Mouse (Mus musculus): ENCODE data around the gene Grb2. TPM values are rescaled to one million over a fixed set of nuclear protein-coding genes. Genes with fewer than 3 reads are reported as not detected.

The Grb2 gene
- polyA plus RNA-seq, 1 experiment from 2014 or later, result 79.6 TPM

GRCm38 (mm10) chr11:115734041-115734686 lies 25.8 kb upstream of the Grb2 start:
- H3K27ac ChIP-seq, result no peak overlapping the region
- WGBS, result 76% methylated on average over 11 of the region's 11 CpGs

DNA sequence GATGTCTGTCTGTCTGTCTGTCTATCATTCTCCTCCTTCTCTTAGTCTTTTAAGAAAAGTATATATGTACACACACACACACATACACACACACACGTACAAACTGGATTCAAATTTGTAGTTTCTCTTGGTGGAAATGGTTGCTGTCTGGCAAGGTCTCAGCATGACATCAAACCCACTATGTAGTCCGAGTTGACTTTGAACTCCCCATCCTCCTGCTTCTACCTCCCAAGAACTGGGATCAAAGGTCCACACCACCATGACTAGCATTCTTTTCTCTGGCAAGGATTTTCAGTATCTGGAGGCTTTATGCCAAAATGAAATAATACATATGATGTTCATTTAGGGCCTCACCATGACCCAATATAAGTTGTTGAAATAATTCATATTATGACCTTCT lies 14.8 kb upstream of the Grb2 start:
- no peaks in the 10 kb centered on the region for H3K9me3 ChIP-seq
- H3K27ac ChIP-seq, result 0 out of 2 replicates have a peak overlapping the region, but pooled peaks have one; percentile 30
- peaks cover 3% of the 10 kb centered on the region; the same call in 1 of the 2 replicates for H3K4me1 ChIP-seq
- H3K27me3 ChIP-seq (ENCODE audit: poor library complexity, severe bottlenecking), result no peaks in the 10 kb centered on the region
- no peak overlapping the region for H3K4me3 ChIP-seq
- WGBS, result 82% methylated on average over 2 of the region's 2 CpGs
- no peaks in the 10 kb centered on the region for H3K36me3 ChIP-seq (replicated peaks)
- DNase-seq (ENCODE audit: extremely low spot score, low spot score), result no peak

More at GRCm38 (mm10) chr11:115734041-115734686, 25.8 kb upstream of the Grb2 start:
- H3K4me3 ChIP-seq, result no peak overlapping the region
- H3K9me3 ChIP-seq, result no peaks in the 10 kb centered on the region
- no peaks in the 10 kb centered on the region for H3K36me3 ChIP-seq (replicated peaks)
- no peaks in the 10 kb centered on the region for H3K27me3 ChIP-seq (ENCODE audit: poor library complexity, severe bottlenecking)
- no peak for DNase-seq (ENCODE audit: extremely low spot score, low spot score)
- H3K4me1 ChIP-seq, result peaks cover 23% of the 10 kb centered on the region

DNA sequence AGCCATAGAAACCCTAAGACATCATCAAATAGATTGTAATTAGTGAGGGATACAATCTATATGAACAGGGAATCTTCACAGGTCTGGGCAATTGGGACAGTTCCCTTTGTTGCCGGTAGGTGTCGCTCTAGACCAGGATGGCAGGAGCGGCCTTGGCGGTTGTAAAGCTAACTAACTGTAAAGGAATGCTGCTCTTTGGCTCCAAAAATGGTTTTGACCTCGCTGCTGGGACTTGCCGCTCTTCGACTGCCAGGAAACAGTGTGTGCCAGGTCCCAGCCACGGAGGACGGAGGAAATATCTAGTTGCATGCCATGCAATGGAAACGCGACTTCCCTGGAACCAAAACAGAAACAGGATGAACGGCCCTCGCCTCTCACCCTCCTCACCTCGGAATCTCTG lies 14.2 kb upstream of the Grb2 start:
- Histone ChIP-seq H3K27ac (peak overlapping the region; percentile 30; the same call in 1 of the 2 replicates), H3K9me3 (no peaks in the 10 kb centered on the region), H3K4me3 (peak overlapping the region; percentile 29; the same call in 1 of the 2 replicates), H3K36me3 (replicated peaks) (no peaks in the 10 kb centered on the region), H3K4me1 (peaks cover 3% of the 10 kb centered on the region; the same call in 1 of the 2 replicates), H3K27me3 (ENCODE audit: poor library complexity, severe bottlenecking) (no peaks in the 10 kb centered on the region)
- WGBS, result 20% methylated on average over 14 of the region's 14 CpGs
- DNase-seq (ENCODE audit: extremely low spot score, low spot score), result peak; percentile 82

- DNase-seq (ENCODE audit: extremely low spot score, low spot score), result no peak
- no peaks in the 10 kb centered on the region for H3K27me3 ChIP-seq (ENCODE audit: poor library complexity, severe bottlenecking)
- H3K27ac ChIP-seq, result no peak overlapping the region
- H3K4me1 ChIP-seq, result peaks cover 3% of the 10 kb centered on the region; the same call in 1 of the 2 replicates
- no peaks in the 10 kb centered on the region for H3K9me3 ChIP-seq
- no peak overlapping the region for H3K4me3 ChIP-seq
- no peaks in the 10 kb centered on the region for H3K36me3 ChIP-seq (replicated peaks)
- WGBS, result 61% methylated on average over 8 of the region's 8 CpGs
Observed at GRCm38 (mm10) chr11:115717660-115718390, 9.4 kb upstream of the Grb2 start.

- DNase-seq (ENCODE audit: extremely low spot score, low spot score), result no peak
- WGBS, result 79% methylated on average over 15 of the region's 15 CpGs
- H3K36me3 ChIP-seq (replicated peaks), result no peaks in the 10 kb centered on the region
- no peaks in the 10 kb centered on the region for H3K27me3 ChIP-seq (ENCODE audit: poor library complexity, severe bottlenecking)
- no peaks in the 10 kb centered on the region for H3K4me1 ChIP-seq
- no peak overlapping the region for H3K27ac ChIP-seq
- no peak overlapping the region for H3K4me3 ChIP-seq
- H3K9me3 ChIP-seq, result no peaks in the 10 kb centered on the region
Observed at GRCm38 (mm10) chr11:115716410-115717338, 8.3 kb upstream of the Grb2 start.

DNA sequence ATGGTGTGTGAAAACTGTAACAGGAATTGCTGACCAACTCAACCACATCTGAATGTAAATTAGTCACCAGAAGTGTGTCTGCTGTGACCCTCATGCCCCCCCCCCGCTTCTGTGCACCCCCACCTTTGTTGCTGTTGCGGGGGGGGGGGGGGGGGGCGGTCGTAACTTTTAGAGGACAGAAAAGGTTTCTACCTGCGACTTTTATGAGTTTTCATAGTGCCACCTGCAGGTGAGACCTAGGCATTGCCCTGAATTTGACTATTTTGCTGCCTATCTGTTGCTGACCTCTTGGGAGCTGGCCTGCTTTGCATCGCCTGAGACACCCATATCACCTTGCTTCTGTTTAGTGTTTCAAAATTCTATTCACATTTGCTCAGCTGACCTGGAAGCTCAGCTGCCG lies 6.1 kb upstream of the Grb2 start:
- no peak overlapping the region for H3K27ac ChIP-seq
- H3K4me3 ChIP-seq, result no peak overlapping the region
- H3K9me3 ChIP-seq, result no peaks in the 10 kb centered on the region
- H3K4me1 ChIP-seq, result peaks cover 9% of the 10 kb centered on the region
- H3K36me3 ChIP-seq (replicated peaks), result no peaks in the 10 kb centered on the region
- 10% methylated on average over 7 of the region's 7 CpGs for WGBS
- no peaks in the 10 kb centered on the region for H3K27me3 ChIP-seq (ENCODE audit: poor library complexity, severe bottlenecking)
- DNase-seq (ENCODE audit: extremely low spot score, low spot score), result peak; percentile 35

- Histone ChIP-seq H3K9me3 (no peaks in the 10 kb centered on the region), H3K36me3 (replicated peaks) (no peaks in the 10 kb centered on the region), H3K27ac (no peak overlapping the region), H3K4me3 (no peak overlapping the region), H3K4me1 (peaks cover 17% of the 10 kb centered on the region), H3K27me3 (ENCODE audit: poor library complexity, severe bottlenecking) (no peaks in the 10 kb centered on the region)
- DNase-seq (ENCODE audit: extremely low spot score, low spot score), result no peak
- WGBS, result 93% methylated on average over 3 of the region's 3 CpGs
Observed at GRCm38 (mm10) chr11:115713447-115713846, 5.0 kb upstream of the Grb2 start.

DNA sequence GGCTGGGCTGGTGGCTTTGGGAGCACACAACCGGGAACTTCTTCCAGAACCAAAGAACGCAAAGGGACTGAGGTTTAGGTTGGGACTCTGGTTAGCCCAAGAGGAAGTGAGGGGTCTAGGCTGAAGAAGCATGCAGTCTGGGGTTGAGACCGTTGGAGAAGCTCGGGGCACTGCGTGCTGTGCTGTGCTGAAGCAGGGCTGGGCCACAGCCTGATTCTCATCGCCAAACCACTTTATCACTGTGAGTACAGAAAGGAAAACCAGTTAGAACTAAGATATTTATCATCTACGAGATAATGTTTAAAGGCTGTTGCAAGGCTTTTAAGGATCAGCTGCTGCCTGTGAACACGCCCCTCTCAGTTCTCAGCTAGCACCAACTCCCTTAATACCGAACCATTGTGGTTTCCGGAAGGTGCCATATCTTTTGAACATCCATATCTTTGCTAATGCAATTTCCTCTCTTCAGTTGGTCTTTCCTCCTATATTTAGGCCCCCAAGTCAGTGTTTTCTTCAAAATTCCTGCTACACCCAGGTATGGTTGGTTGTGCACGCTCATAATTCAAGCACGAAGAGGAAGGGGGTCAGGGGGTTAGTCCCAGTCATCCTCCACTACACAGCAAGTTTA lies 4.4 kb upstream of the Grb2 start:
- WGBS, result 85% methylated on average over 12 of the region's 12 CpGs
- no peaks in the 10 kb centered on the region for H3K27me3 ChIP-seq (ENCODE audit: poor library complexity, severe bottlenecking)
- H3K27ac ChIP-seq, result no peak overlapping the region
- H3K4me1 ChIP-seq, result peaks cover 19% of the 10 kb centered on the region
- no peaks in the 10 kb centered on the region for H3K36me3 ChIP-seq (replicated peaks)
- no peaks in the 10 kb centered on the region for H3K9me3 ChIP-seq
- no peak for DNase-seq (ENCODE audit: extremely low spot score, low spot score)
- no peak overlapping the region for H3K4me3 ChIP-seq

GRCm38 (mm10) chr11:115712268-115712667 lies 3.9 kb upstream of the Grb2 start:
- Histone ChIP-seq H3K9me3 (no peaks in the 10 kb centered on the region), H3K4me3 (no peak overlapping the region), H3K27ac (no peak overlapping the region), H3K4me1 (peaks cover 23% of the 10 kb centered on the region), H3K36me3 (replicated peaks) (no peaks in the 10 kb centered on the region), H3K27me3 (ENCODE audit: poor library complexity, severe bottlenecking) (no peaks in the 10 kb centered on the region)
- DNase-seq (ENCODE audit: extremely low spot score, low spot score), result no peak
- 63% methylated on average over 2 of the region's 2 CpGs for WGBS

GRCm38 (mm10) chr11:115711133-115711532 lies 2.7 kb upstream of the Grb2 start:
- H3K27me3 ChIP-seq (ENCODE audit: poor library complexity, severe bottlenecking), result no peaks in the 10 kb centered on the region
- WGBS, result 86% methylated on average over 9 of the region's 9 CpGs
- H3K36me3 ChIP-seq (replicated peaks), result no peaks in the 10 kb centered on the region
- H3K27ac ChIP-seq, result no peak overlapping the region
- no peaks in the 10 kb centered on the region for H3K9me3 ChIP-seq
- H3K4me1 ChIP-seq, result peaks cover 34% of the 10 kb centered on the region
- no peak overlapping the region for H3K4me3 ChIP-seq
- DNase-seq (ENCODE audit: extremely low spot score, low spot score), result no peak

DNA sequence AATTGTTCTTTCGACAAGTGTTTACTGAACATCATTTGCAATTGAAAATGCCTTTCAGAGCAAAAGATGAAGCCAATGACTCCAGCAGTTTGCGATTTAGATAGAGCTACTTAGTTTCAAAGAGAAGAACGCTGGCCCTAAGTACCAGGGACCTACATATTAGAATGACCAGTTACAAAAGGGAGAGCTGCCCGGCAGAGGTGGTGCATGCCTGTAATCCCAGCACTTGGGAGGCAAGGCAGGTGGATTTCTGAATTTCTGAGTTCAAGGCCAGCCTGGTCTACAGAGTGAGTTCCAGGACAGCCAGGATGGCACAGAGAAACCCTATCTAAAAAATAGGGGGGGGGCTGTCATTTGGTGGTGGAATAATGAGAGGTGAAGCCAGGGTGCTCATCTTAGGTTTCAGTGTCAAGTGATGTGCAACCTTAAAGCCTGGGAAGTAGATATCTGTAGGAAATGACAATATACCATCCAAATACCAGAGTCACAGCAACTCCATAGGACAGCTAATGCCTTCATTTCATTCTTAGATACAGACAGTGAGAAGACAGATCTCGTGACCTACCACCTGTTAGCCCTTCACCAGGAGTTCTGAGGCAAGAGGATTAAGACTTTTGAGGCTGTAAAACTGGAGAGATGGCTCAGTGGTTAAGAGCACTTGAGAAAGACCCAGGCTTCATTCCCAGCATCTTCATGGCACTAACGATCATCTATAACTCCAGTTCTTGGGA lies 1.6 kb upstream of the Grb2 start:
- Histone ChIP-seq H3K4me3 (peak overlapping the region; percentile 99), H3K4me1 (peaks cover 38% of the 10 kb centered on the region)

More for the DNA sequence above, 1.6 kb upstream of the Grb2 start:
- Histone ChIP-seq H3K27me3 (ENCODE audit: poor library complexity, severe bottlenecking) (no peaks in the 10 kb centered on the region), H3K27ac (peak overlapping the region; percentile 96), H3K9me3 (no peaks in the 10 kb centered on the region), H3K36me3 (replicated peaks) (no peaks in the 10 kb centered on the region)
- 62% methylated on average over 6 of the region's 6 CpGs for WGBS
- no peak for DNase-seq (ENCODE audit: extremely low spot score, low spot score)
